Mouse (Mus musculus): Measurements from ENCODE around the gene Rabgap1l.
"Not testable (repeated sequence)": the region's sequence is repeated elsewhere in the genome, so short reads cannot be mapped to it uniquely, and the experiment has no call there.

The Rabgap1l gene

DNA sequence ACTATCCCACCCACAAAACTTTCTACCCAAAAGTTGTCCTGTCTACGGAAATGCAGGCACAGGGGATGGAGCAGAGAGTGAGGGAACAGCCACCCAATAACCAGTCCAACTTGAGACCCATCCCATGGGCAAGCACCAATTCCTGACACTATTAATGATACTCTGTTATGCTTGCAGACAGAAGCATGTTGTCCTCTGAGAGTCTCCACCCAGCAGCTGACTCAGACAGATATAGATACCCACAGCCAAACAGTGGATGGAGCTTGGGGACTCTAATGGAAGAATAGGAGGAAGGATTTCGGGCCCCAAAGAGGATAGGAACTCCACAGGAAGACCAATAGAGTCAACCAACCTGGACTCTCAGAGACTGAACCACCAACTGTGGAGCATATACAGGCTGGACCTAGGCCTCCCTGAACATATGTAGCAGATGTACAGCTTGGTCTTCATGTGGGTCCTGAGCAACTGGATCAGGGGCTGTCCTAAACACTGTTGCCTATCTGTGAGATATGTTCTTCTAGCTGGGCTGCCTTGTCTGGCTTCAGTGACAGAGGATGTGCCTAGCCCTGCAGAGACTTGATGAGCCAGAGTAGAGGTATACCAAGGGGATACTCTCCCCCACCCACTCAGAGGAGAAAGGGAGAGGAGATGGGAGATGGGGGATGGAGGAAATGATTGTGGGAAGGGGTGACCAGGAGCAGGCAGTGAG is 510.7 kb downstream of the Rabgap1l start:
- not testable (repeated sequence) for DNase-seq (ENCODE audit: low spot score)

DNA sequence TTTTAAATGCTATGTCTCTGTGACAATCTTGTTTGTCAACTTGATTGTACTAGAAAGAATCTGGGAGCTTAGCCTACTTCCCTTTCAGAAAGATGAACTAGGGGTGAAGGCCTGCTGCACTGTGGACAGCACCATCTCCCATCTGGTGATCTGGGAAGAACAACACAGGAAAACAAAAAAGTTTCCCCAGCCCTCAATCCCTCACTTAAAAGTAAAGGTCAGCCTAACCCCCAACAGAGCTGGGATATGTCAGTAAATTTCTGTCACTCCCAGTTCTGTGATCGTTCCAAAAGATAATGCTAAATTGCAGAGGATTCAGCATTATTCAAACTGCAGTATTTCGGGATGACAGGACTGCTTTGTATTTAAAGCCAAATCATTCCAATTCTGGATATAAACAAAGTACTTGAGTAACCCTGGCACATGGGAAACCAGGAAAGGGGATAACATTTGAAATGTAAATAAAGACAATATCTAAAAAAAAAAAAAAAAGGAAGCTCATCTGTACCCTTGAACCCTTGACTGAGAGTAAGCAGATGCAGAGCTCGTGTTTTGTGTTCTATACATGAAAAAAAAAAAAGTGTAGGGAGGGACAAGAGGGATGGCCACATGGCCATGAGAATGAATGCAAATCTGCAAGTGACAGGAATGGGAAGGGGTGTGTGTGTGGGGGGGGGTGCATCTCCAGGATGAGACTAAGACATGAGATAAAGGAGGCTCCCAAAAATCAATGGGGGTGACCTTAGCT is 511.5 kb downstream of the Rabgap1l start:
- DNase-seq (ENCODE audit: low spot score), result no peak

DNA sequence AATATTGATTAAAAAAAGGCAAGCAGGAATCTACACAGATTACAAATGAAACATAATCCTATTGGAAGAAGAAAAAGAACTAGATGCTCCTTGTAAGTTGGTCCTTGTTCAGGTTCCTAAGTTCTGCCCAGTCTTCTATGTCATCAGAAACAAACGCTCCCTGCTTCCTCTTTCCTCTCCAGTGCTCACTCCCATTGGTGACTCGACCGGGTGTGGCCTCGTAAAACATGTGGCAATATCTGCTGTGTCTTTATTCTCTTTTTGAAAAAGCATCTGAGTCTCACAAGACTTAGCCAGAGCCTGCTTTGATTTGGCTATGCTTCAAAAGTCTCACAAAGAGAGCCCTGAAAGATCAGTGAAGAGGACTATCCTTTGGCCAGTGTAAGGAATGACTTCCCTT is 512.4 kb downstream of the Rabgap1l start:
- DNase-seq (ENCODE audit: low spot score), result no peak

DNA sequence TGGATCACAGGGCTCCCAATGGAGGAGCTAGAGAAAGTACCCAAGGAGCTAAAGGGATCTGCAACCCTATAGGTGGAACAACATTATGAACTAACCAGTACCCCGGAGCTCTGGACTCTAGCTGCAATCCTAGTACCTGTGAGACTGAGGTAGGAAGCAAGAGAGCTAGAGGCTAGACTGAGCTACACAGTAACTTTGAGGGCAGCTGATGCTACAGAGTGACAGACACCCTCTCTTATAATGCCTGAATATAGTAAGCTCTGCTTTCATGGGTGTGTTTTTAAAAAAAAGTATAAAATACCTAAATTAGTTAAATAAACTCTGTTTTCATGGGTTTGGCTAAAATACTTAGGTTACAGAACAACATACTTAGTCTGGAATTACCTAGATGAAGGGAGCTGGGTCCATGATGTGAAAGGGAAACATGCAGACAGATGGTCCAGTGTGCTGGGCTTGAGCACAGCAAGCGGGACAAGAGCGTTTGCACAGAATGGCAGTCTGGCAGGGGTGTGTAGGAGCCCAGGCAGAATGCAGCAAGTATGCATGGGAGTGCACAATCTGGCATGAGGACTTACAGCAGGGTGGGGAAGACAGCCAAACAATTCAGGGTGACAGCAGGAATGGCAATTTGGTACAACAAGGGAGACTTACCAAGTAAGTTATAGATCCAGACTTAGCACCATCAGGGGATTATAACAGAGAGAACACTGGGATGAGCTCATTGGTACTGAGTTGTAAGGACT is 514.9 kb downstream of the Rabgap1l start:
- no peak for DNase-seq (ENCODE audit: low spot score)

DNA sequence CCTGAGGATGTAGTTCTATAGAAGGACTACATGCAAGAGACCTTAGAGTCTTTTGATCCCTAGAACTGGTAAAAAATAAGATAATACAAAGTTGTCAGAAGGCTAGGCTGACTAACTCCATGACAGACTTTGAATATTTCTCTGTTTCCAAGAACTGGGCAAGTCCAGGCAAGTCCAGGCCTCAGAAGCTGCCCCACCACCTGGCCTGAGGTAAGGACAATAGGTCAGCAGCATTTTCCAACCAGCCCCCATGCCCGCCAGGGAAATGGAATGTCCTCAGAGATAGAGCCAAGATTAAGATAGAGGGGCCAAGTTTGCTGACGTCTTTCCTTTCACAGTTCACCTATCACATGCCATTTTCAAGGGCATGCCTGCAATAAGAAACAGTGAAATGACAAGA is 517.8 kb downstream of the Rabgap1l start:
- DNase-seq (ENCODE audit: low spot score), result no peak

DNA sequence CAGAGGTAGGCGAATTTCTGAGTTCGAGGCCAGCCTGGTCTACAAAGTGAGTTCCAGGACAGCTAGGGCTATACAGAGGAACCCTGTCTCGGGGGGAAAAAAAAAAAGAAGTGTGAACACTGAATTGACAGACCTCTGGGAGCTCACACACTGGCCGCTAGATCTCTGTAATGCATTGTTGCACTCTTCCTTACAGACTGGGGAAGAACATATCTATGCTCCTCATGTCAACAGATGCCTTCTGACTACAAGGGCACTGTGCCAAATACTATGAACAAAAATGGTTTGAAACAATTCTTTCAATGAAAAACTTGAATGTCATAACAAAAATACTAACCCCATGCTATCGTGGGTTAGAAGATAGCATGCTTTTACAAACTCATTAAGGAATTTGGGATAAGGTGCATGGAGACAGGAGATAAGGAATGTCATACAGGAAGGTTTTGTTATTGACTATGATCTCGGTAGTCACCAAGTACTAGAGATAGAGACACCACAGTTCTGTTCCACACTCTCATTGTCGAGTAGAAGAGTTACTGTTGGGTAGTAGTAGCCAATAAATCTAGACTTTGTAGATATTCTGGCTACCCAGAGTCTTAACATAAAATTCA is 519.8 kb downstream of the Rabgap1l start:
- DNase-seq (ENCODE audit: low spot score), result no peak

DNA sequence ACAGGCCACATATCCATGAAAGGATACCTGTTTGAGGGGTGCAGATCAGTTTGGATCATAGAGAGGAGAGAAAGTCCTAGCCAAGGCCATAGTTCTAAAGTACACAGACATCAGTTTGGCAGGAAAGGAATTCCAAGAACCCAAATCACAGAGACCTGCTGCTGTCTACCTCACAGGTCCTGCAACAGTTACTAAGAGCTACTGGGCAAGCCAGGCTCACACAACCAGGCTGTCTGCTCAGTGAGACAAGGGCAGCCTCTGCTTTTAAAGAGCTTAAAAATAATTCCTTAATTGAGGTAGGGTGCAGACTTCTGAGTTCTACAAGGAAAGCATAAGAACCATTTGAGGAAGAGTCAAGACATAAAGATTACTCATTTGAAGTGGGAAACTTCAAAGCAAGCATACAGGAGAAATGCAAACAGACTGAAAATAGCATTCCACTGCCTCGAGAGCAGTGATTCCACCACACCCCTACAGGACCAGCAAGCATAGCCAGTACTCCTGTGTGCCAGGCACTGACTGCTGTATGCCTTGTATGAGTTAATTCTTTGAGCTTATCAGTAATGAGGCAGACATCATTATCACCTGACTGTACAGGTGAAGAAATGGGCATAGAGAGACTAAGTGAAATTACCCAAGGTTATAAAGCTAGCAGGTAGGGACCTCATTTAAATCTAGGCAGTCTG is 521.6 kb downstream of the Rabgap1l start:
- DNase-seq (ENCODE audit: low spot score), result no peak

DNA sequence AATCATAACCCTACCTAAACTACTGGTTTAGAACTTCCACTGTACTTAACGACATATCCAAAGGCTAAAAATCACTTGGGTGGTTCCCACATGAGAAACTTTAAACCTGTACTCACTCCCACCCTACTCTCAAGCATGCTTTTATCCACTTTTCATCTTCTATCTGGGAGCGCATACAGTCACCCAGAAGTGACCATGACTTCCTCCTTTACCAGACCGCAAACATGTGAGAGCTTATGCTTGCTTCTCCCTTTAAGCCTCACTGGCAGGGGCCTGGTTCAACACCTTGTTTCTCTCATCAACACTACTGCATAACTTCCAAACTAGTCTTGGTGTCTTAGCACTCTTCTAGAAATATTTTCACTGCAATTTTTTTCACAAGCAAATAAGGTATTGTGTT is 524.7 kb downstream of the Rabgap1l start:
- DNase-seq (ENCODE audit: low spot score), result no peak

DNA sequence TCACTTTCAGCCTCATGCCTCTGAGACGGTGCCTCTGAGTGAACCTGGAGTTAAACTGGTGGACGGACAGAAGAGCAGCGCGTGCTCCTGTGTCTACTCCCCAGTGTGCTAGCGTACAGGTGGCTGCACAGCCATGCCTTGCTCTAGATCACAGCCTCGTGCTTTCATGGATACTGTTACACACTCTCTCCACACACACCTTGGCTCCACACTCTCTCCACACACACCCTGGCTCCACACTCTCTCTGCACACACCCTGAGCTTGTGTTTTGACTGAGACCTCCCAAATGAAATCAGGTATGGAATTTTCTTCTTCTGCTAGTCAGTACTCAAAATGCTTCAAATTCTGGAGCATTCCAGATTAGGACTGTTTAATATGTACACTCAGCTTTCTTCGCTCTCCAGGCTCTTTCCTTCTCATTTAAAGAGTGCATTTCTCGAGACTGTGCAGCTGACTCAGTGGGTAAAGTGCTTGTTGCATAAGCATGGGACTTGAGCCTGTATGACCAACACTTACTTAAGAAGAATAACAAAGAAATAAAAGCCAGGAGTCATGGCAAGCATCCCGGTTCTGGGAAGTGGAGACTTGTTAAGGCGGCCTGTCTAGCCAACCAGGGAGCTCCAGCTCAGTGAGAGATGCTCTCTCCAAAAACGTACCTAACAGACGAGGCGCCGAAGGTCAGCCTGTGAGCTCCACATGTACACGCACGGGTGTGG is 529.2 kb downstream of the Rabgap1l start:
- DNase-seq (ENCODE audit: low spot score), result no peak

DNA sequence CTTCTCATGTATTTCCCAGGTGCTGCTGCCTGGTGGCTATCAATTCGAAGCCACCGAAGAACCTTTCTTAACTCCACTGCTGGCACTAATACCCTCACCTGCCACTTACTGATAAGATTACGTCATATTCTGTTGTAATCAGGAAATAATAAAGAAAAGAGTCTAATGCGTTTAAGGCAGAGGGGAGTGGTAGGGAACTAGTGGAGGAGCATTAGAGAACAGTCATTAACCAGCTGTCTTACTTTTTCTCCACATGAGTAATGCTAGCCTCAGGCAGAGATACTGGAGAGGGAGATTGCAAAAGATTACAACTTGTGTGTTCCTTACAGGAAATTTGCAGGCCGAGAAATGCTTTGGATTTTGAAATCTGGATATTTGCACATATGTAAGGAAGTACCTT is 530.0 kb downstream of the Rabgap1l start:
- no peak for DNase-seq (ENCODE audit: low spot score)

DNA sequence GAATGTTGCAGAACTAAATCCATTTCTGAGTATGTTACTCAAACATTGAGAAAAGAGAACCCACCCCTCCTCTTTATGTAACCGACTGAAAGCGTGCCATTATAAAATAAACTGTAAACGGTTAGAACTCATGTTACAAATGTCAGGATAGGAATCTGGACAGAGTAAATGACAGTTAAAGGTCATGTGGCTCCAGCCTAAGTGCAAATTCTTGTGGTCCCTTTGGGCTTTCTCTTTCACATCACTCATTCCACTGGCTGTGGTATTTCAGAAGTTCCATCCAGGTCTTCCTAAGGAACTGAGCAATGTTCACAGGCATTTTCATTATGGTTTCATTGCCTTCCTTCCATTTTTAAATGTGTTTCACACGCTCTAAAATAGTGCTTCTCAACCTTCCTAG is 530.6 kb downstream of the Rabgap1l start:
- DNase-seq (ENCODE audit: low spot score), result no peak

DNA sequence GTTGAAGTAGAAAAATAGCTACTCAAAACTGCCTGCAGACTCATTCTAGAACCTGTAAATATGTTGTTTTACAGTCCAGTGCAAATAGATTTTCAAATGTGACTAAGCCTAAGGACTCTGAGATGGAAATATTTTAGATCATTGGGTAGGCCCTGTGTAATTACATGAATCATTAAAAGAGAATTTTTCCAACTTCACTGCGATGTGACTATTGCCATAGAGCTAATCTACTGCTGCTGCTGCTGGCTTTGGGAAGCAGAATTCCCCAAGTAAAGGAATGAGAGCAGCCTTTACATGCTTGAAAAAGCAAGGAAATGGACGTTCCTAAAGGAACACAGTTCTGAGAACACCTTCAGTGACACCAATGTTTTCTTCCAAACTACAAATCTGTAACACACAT is 531.2 kb downstream of the Rabgap1l start:
- no peak for DNase-seq (ENCODE audit: low spot score)

DNA sequence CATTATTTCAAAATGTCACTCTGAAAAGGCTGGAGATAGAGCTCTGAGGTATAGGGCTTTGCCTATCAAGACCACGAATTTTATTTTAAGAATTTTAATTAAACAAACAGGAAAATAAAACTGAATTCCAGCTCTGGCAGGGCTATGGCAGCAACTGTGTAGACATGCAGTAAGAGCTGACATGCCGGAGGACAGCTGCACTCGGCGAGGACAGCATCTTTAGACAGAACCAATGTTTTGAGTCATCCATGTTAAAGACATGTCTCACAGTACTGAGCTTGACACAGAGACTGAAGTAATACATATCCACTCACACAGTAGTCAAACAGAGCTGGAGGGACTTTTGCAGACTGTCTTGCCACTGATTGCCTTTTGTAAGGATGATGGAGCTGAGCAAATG is 532.4 kb downstream of the Rabgap1l start:
- DNase-seq (ENCODE audit: low spot score), result no peak

DNA sequence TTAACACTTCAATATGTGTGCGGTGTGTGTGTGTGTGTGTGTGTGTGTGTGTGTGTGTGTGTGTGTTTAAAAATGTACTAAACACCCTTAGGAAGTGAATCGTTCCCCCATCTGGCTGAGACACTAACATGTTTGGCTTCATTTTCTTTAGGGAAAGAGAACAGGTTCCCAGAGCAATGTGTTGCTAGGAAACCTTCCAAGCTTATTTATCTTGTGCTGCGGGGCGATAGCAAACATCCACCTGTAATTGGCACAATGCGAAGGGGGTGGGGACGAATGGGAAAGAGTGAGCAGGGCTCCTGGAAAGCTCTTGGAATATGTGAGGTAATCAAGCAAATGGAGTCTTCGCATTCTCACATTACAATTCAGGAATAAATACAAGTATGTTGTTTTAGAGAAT is 533.1 kb downstream of the Rabgap1l start:
- no peak for DNase-seq (ENCODE audit: low spot score)

DNA sequence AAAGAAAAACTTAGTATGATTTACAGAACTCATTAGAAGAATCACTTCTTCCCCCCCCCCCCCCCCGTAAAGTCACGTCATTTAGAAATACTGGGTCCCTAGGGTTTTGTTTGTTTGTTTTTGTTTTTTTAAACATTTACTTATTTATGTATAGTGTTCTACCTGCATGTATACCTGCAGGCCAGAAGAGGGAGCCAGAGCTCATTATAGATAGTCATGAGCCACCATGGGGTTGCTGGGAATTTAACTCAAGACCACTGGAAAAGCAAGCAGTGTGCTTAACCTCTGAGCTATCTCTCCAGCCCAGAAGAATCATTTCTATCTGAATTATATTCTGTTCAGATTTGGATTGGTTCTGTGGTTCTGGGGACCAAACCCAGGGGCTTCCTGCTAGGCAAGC is 539.9 kb downstream of the Rabgap1l start:
- DNase-seq (ENCODE audit: low spot score), result no peak

DNA sequence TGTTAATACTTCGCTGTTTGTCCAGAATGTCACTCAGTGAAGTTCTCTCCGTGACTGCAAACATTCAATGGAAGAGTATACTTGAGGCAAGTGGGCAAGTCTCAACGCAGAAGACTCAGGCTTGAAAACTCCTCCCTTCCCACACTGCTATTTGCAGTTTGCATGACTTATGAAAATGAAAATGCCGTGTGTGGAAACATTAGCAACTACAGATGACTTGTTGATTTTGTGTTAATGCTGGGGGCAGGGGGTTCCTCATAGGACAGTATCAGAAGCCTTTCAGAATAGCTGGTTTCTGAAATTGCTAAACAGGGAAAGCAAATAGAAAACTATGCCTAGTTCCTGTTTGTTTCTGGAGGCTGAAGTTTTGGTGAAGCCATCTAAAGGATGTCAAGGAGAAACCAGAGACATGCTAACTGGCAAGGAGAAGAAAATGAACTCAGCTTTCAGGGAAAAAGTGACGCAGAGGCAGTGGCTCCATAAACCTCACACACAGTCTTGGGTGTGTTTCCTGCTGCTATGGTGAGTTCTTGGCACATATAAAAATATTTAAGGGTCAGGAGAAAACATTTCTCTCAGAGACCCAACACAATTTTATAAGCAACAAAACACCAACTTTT is 541.5 kb downstream of the Rabgap1l start:
- no peak for DNase-seq (ENCODE audit: low spot score)

DNA sequence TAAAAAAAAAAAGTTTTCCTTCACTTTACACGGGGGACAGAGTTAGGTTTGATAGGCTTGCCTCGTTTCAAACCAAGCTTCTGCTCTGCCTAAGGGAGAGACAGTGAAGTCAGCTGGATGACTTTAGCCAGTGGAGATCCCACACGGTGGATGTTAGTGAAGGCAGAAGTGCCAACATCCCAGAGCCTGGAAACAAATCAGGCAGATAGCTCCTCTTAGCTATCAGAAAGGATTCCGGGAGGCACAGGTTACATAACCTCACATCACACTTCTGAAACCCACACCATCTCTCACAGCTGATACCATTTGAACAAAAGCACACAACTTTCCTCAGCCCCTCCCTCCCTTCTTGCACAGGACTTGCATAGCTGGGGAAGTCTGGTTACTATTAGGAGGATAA is 542.2 kb downstream of the Rabgap1l start:
- no peak for DNase-seq (ENCODE audit: low spot score)

DNA sequence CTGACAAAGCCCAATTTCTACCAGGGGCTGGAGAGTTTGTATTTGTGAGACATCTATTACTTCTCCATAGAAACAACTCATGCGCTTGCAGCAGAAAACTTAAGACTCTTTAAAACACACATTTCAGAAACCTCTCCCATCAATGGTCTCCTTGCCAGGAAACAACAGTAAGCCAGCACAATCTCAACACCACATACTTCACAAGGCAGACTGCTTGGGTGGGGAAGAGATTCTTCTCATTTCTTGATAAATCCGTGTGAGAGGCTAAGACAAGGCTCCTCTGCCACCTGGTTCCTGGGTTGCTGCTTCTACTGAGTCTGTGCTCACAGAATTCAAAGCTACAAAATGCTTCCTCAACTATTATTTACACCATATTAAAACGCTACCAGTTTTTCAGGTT is 543.2 kb downstream of the Rabgap1l start:
- DNase-seq (ENCODE audit: low spot score), result no peak

DNA sequence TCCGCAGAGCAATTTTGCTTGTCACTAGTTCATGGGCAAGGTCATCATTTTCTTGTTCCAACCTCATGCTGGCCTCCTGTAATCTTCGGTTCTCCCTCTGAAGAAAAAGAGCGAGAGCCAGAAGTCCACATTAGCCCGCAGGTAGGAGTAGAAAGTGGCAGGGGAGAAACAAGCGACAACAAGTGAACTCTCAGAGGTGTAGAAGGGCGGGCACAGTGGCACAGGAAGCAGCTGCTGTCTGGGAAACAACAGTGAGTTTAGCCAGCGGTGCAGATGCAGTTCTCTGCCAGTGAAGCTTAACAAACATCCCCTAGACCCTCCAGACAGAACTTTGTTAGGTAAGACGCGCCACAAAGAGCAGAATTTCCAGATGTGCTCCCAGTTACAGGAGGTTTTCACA is 545.5 kb downstream of the Rabgap1l start:
- no peak for DNase-seq (ENCODE audit: low spot score)

DNA sequence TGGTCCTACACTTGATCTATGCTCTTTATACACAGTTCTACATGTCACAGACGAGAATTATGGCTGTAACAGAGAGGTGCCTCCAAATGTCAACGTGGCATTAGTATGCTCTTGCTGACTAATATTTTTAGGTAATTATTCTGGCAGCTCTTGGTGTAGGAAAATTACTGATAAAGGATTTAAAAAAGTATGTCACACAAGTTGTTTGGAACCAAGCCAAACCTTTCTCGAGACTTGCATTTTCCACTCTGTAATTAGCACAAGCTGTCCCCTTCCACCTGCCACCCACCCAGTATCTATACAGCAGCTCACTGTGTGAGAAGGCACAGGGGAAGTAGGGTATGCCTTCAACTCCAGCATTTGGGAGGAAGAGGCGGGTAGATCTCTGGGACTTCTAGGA is 546.2 kb downstream of the Rabgap1l start:
- DNase-seq (ENCODE audit: low spot score), result no peak

DNA sequence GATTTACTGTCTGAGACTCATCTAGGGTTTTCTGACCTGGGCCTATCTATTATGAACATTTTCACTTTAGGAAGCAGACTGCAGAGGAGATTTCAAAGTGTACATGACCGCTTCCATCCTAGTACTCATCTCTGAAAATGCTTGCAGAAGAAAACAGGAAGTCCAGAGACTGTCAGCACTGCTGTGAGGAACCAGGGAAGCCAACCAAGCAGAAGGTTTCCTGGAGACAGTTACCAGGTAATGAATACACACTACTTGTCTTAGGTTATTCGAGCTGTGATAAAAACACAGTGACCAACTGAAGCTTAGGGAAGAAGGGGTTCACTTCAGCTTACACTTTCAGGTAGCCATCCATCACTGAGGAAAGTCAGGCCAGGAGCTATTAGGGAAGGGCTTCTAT is 547.1 kb downstream of the Rabgap1l start:
- no peak for DNase-seq (ENCODE audit: low spot score)

All from ovary, postnatal 10 days (tissue).